Mouse (Mus musculus) heart, postnatal 36 days (tissue): ENCODE measurements at regions not wholly inside any gene's neighbourhood (a gene's known extent, or its start where the extent isn't known, plus 50 kb on each side); places are given as distances from the start of the nearest gene placed in this dataset.

Experiments used
- DNase-seq, 2 experiments: peaks; one replicate each; pipeline ENCODE4 v3.0.0; 2021 to 2022
- intact Hi-C: fragments of 180-260 bp; cut with DNase I; formaldehyde crosslinking; loops from one replicate; pipeline ENCODE4 v1.15.1; 2025

DNA sequence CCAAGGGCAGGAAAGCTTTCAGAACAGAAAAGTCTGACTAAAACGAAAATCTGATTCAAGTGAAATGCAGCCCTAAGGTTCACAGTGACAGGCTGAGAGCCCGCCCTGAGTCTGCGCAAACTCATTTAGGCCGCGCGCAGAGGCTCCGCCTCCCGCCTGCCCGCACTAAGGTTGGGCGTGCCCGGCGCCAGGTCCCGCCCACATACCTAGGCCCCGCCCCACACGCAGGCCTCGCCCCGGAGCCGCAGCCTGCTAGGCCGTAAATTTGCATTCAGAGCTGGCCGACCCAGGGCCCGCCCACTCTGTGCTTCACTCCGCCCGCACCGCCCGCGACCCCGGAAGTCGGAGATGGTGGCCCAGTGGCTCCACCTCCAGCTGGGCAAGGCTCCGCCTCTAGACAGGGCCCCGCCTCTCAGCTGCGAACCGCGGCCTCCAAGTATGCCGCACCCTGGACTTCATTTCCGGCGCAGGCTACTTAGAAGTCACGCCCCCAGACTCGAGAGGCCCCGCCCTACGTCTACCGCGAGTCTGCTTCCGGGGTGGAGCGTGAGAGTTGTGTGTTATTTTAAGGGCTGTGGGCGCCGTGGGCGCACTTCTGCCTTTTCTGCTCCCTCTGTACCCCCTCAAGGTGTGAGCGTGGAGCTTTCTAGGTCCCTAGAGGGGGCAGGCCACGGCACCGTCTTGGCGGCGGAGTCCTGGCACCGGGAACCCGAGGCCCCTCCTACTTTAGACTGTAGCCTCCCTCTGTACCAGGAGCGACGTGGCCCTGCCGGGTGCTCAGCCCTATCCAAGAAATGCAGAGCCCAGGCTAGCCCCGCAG is 52.3 kb upstream of the Wnt7b start:
- peak; percentile 98 to 99 for DNase-seq
- intact Hi-C loops = loop anchor here (2.0 kb wide), 1 partner anchor 18 kb away; no protein-coding TSS in a partner anchor

DNA sequence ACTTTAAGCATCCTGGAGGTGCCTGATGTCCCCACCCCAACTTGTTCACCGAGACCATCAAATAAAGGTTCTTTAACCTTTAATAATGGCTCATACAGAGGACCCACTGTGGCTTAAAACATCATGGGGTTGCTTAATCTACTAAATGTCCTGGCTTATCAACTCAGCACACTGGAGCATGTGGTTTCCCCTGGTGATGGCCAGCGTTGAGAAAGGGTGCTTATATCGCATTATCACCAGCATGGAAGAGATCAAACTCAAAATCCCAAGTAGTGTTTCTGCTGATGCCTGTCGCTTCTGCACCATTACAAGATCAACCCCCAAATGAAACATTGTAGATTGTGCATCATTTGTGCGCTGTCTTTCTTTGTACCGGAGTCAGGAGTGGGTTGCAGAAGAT is 53.2 kb upstream of the Wnt7b start:
- intact Hi-C loops = loop anchor here (2.0 kb wide), 1 partner anchor 17 kb away; no protein-coding TSS in a partner anchor
- no peak for DNase-seq

DNA sequence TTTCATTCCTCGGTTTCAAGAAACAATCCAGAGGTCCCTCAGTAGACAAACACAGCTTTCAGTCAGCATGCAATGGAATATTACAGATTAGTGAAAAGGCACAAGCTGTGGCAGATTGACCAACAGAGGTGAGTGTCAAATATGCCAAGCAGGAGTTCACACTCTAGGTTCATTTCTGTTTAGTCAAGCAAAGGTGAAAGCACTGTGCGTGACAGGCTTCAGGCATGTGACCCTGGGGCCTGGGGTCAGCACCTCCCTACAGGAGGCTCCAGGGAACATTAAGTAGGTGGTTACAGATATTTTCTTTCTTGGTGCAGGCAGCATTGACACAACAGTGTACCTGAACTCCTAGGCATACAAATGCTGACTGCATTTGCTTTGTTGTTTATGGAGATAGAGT is 57.3 kb upstream of the Wnt7b start:
- intact Hi-C loops = no loop called here
- DNase-seq = no peak

DNA sequence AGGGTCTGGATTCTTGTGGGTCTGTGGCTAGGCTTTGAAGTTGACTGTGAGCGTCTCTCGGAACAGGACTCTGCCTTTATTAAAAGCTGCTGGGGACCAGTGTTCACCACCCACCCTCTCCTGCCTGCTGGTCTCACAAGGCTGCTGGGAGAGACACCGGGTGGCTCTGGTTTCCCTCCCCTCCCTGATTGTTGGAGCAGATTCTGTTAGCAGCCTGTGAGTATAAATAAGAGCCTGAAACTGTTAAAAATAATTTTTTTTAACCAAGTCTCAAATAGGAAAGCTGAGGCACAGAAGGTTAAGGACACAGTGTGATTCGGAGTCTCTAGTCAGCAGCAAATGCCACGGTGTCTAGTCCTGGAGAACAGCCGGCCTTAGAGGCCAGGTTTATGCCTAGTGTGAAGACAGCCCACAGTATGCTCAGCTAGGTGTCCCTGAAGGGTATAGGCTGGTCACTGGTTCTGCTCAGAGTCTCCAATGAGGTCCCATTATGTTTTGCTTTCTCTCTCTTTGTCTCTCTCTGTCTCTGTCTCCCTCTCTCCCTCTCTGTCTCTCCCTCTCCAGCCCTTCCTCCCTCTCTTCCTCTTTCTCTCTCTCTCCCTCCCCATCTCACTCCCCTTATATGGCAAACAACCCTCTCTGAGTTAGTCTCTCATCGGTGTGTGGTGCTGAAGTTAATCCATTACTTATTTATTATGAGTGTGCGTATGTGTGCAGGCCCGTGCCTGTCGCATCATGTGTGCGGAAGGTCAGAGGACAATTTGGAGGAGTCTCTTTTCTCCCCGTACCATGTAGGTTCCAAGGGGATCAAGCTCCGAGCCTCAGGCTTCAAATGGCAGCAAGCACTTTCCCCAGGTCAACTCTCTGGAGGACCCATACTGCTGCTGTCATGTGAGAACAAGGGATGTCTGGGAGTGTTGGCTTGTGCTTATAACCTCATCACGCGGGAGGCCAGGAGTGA is 59.1 kb upstream of the Wnt7b start:
- intact Hi-C loops = no loop called here
- no peak for DNase-seq

DNA sequence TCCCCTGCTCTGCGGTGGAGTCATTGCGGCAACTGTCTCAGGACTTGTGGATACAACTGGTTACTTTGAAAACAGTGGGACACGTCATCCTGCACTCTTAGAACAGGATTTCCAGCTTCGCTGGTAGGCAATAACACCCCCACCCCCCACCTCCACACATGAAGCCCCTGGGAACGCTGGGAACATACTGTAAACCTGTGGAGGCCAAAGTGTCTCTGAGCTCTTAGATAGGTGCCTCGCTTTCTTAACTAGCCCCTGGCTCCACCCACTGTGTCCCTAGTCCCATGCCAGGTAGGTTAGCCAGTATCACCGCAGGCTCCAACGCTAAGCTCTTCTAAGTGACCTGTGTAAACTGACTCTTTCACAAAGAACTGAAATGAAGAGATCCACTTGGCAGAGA is 63.1 kb upstream of the Wnt7b start:
- peak in 1 of 2 experiments; percentile 42 for DNase-seq
- intact Hi-C loops = no loop called here

DNA sequence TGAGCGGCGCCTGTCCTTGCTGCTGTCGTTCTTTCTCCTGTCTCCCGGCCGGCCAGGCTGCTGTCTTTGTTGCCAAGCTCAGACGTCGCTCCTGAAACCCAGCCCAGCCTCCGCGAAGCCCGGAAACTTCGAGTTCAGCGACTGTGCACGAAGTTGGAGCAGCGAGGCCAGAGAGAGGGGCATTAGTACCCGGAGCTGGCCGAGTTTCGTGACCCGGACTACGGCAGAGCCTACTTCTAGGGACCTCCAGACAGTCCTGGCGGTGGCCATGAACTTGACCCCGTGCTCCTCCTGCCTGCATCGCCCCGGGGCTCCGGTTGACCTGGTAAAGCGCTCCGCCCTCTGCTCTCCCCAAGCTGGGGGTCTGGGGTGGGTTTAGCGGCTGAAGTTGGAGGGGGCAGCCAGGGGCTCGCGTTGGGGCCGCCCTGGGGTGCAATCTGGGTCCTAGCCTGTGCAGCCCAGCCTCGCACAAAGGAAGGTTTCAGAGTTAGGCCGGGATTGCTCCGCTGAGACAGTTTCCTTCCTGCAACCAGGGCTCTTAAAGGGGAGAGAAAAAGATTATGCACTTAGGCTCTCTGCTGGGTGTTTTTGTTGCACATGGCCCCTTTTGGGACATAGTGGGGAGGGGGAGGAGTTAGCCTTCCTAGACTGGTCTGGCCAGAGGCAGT is 63.8 kb upstream of the Wnt7b start:
- intact Hi-C loops = no loop called here
- DNase-seq = peak; percentile 82 to 84

DNA sequence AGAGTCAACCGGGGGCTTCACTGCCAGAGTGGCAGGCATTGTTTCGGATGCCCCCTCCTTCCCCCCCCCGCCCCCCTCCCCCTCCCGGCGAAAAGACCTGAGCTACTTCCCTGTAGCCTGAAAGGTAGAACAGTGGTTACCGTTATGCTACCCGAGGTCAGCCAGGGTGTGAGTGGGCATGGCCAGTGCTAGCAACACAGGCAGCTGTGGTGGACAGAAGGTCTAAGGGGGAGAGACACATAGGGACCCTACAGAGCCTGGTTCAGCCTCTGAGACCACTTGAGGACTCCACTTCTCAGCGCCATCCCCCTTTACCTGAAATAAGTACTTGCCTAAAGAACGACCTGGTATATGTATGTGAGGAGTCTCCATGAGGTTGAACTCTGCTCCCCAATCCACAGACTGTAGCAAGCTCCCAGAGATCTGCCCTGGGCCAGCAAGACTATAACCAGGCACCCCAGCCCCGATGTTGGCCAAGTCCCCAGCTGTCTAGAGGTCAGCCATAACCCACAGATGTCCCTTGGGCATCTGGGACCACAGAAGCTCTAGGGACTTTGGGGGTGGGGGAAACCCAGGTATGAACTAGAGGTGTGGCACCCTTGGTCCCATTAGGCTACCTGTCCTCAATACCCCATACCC is 64.5 kb upstream of the Wnt7b start:
- DNase-seq = no peak
- intact Hi-C loops = no loop called here

DNA sequence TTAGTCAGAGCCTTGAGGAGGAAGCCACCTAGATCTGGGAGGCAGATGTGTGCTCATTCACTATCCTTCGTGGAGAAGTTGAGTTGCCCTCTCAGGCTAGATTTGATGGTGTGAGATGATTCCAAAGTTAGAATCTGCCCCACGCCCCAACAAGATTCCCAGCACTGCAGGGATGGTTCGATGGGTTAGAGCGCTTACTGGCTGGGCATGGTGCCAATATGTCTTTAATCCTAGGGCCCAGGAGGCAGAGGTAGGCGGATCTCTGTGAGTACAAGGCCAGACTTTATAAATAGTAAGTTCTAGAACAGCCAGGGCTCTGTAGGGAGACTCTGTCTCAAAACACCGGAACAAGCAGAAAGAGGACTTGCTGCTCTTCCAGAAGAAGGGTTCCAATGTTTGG is 65.3 kb upstream of the Wnt7b start:
- intact Hi-C loops = no loop called here
- DNase-seq = no peak

DNA sequence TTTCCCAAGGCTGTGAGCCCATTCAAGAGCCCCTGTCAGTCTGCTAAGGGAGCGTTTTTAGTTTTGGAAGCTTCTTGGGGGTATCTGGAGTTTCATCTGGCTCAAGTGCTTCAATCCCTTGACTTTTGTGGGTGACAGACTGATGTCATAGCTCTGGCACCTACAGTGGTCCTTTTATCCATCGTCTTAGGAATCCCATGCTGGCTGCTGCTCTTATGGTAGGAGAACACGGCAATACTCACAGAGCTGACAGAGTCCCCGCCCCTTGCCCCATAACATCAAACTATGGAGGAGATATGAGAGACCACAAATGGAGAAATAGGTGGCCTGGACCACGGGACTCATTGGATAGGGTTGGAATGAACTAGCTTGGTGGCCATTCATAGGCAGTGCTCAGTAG is 68.0 kb upstream of the Wnt7b start:
- intact Hi-C loops = loop anchor here (10.0 kb wide), 1 partner anchor 55 kb away; no protein-coding TSS in a partner anchor
- DNase-seq = no peak

DNA sequence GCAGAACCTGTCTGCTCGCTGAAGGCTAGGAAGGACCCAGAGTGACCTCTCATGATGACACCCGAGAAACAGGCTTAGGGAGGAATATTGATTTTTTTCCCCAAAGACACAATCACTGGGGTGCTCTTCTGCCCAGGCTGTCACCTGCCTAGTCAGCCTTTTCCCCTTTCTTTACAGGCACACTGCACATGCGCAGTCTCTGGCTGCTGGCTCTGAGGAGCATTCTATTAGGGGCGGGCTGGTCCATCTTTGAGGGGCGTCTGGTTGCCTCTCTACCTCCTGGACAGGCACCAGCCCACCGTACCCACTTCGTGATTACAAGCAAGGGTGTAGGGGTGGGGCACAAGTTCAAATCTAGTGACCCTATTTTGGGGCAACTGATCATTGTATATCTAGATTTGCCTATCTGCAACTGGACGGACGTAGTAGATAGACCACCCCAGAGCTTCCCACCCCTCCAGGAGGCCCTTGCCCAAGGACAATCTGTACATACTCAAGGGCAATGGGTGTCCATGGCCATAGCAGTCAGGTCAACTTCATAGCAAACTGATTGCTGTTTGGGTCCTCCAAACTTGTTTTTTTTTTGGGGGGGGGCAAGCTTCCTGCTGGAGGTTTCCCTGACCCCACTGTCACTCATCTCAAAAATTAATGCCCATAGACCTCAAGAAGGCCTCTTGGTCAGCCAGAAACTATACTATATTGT is 69.6 kb upstream of the Wnt7b start:
- no peak for DNase-seq
- intact Hi-C loops = loop anchor here (2.0 to 10.0 kb wide), 2 partner anchors 17 to 53 kb away; no protein-coding TSS in a partner anchor

DNA sequence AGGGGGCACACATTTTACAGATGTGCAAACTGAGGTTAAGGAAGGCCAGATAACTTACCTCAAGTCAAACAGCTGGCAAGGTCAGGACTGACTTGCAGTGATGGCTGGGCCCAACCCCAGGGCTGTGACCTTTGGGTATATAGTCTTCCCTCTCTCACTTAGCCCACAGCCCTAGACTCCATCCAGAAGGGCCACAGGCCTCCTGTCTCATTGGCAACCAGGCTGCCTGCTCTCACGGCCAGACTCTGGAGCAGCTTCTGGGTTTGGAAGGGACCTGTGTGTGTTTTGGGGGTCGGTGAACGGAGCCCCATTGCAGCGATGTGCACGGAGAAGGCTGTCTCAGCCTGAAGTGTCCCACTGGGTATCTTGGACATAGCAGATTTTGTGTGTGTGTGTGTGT is 70.2 kb upstream of the Wnt7b start:
- intact Hi-C loops = loop anchor here (2.0 to 10.0 kb wide), 2 partner anchors 18 to 52 kb away; no protein-coding TSS in a partner anchor
- no peak for DNase-seq

DNA sequence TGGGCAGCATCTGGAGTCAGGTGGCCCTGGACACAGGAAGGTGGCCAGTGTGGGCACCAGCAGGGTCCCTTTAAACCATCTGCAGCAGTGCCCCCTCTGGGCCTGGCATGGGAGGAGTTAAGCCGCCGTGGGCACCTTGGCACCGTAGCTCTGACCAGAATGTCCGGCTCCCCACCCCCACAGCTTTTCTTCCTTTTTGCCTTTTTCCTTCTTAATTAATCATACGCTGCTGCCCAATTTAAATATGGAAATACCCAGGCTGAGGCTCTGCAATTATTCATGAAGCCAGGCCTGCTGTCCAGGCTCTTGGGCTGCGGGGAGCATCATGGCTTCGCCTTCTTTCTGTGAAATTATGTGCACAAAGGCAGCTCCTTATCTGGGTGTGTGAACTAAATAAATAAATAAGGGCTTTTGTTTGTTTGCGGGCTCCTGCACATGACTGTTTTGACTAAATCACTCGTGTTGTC is 70.6 kb upstream of the Wnt7b start:
- intact Hi-C loops = loop anchor here (1.0 to 10.0 kb wide), 3 partner anchors 18 to 52 kb away; no protein-coding TSS in a partner anchor
- no peak for DNase-seq

DNA sequence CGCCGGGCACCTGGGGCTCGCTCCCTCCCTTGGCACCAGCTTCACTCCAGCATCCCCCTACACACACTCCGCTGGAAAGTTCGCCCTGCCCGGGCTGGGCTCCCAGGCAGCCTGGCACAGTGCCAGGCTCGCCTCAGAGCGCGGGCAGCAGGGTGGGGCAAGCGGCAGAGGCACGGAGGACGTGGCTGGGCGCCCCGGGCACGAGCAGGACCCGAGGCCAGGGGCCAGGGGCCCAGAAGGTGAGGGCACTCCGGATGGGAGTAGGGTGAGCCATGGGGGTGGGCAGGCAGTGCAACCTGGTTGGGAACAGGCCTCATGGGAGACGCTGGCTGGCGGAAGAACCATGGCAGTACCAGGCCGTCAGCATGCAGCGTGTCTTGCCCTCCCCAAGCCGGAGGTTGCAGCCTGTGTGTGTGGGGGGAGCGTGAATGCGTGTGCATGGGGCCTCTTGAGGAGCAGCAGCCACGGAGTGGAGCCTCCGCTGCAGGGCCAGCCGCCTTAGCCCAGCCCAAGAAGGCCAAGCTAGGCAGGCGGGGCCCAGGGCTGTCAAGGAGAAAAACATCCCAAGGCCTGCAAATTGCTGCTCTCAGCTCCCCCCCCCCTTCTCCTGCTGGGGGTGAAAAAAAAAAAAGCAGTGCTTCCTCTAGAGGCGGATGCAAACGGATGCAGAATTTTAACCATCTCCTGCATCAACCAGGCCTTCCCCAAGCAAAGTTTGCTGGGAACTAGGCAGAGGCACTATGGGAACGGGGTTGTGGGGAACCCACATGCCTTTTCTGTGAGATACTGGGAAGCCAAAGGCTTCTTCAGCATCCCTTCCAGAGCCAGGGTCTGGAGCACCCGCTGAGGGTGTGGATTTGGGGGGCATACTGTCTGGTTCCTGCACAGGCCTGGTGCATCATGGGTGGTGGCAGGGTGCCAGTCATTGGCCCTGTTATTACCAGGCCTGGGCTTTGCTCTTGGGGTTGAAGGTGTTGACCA is 71.4 kb upstream of the Wnt7b start:
- DNase-seq = peak; percentile 86 to 90

DNA sequence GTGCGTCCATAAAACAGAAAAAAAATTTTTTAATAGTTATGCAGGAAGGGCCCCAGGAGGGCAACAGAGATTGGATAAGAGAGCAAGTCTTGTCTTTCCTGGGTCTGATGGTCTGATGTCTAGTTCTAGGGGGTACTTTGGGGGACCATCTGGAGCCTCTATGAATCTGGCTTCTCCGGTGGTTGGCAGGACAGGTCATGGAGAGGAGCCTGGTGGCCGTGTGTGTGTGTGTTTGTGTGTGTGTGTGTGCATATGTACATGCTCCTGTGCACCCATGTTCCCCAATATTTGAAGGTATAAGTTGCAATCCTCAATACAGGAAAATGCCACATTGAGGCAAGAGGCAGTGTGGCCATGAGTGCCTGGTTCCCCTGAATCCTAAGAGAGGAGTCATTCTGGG is 72.5 kb upstream of the Wnt7b start:
- intact Hi-C loops = loop anchor here (10.0 kb wide), 1 partner anchor 50 kb away; no protein-coding TSS in a partner anchor
- no peak for DNase-seq

More for the DNA sequence above, 71.4 kb upstream of the Wnt7b start:
- intact Hi-C loops = loop anchor here (1.0 to 10.0 kb wide), 3 partner anchors 19 to 51 kb away; no protein-coding TSS in a partner anchor

DNA sequence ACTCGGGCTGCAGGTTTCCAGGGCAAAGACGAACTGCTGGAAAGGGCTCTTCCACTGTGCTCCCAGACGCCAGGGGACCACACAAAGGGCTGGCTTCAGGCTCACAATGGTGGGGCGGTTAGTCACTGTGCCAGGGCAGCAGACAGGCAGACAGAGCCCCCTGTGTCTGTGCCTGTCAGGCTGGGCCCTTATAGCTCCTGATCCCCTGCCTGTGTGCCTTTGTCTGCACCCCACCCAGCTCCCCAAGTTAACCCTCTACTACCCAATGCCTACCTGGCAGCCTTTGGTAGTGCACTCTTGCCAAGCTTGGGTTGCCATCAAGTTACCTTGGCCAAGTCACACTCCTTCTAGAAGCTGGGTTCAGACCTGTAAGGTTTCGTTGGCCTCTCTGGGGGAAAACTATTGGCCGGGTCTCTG is 73.5 kb upstream of the Wnt7b start:
- intact Hi-C loops = loop anchor here (10.0 kb wide), 1 partner anchor 49 kb away; no protein-coding TSS in a partner anchor
- peak in 1 of 2 experiments; percentile 50 for DNase-seq

DNA sequence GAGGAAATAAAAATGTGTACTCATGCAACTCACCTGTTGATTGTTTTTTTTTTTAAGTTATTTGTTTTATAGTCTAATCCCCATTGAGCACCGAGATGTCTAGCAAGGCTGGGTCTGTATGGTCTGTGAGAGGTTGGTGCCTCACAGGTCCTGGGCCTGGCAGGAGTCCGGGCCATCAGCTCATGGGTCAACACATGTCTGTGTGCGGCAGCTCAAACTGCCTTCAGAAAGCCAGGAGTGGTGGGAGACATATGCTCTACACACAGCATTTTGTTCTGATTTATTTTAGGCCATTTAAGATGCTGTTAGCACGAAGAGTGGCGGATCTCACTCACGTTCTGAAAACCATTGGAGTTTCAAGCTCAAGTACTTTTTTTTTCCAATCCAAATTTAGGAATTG is 74.6 kb upstream of the Wnt7b start:
- intact Hi-C loops = loop anchor here (10.0 kb wide), 1 partner anchor 48 kb away; no protein-coding TSS in a partner anchor

DNA sequence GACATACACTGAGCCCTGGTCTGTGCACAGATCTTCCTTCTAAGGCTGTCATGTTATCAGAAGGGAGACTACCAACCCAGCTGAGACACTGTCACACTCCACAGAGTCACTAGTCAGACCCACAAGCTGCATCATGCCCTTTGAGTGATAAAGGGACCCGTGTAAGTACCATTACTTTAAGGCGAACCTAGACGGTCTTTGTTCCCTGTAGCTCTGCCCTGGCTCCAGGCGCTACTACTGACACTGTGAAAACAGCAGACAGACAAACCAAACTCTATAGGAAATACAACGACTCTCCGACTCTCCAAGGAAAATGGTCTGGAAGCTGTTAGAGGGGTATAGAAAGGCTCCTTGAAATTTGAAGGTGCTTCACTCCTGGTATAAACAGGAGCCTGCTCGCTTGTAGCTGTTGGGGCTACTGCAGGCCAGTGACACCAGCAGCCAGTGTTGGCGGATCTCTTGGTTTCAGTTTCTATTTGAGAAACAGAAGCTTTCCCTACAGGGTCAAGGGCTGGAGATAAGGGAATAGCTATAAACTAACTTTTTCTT is 75.2 kb upstream of the Wnt7b start:
- DNase-seq = peak; percentile 54 to 77
- intact Hi-C loops = loop anchor here (10.0 kb wide), 1 partner anchor 47 kb away; no protein-coding TSS in a partner anchor

More for the DNA sequence above, 74.6 kb upstream of the Wnt7b start:
- no peak for DNase-seq
